Mouse (Mus musculus): ENCODE data around the gene Gpr179.

DNA sequence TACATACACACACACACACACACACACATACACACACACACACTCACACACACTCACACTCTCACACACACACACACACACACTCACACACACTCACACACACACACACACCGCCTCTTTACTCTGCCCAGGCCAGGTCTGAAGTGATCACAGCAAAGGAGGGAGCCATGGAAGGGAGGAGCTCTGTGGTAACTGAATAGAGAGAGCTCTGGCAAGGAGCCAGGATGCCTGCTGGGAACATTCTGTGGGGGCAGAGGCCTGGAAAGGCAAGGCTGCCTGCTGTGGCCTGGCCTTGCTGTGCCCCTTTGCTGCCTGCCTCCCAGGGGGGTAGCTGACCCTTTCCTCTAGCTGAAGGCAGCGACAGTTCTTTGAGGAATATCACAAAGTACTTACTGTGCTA lies 1.8 kb downstream of the Gpr179 start:
- TF ChIP-seq CTCF (IDR thresholded peaks at IDR 0.05) (no peak), POLR2A (IDR thresholded peaks at IDR 0.05; ENCODE audit: insufficient read depth, low read depth, low read length) (no peak)

All from heart, adult 2 months (tissue).